Mouse (Mus musculus) adrenal gland, adult 8-10 months (tissue): ENCODE measurements around the gene Chst1. TPM values are rescaled to one million over a fixed set of nuclear protein-coding genes. Genes with fewer than 3 reads are reported as not detected.
A peak's percentile ranks its signal among the peaks of the same experiment; 100 is the strongest.

ENCODE experiments used
- DNase-seq: peaks from one replicate; pipeline ENCODE4 v3.0.0; 2022
- total RNA-seq, 4 experiments: library from RNA; stranded (reverse); gene quantifications; 2 replicates each; pipeline ENCODE4 v1.2.4; 2022

The Chst1 gene
- total RNA-seq, 4 experiments from 2014 or later: 10.3 to 25.3 (median 16.5) TPM

DNA sequence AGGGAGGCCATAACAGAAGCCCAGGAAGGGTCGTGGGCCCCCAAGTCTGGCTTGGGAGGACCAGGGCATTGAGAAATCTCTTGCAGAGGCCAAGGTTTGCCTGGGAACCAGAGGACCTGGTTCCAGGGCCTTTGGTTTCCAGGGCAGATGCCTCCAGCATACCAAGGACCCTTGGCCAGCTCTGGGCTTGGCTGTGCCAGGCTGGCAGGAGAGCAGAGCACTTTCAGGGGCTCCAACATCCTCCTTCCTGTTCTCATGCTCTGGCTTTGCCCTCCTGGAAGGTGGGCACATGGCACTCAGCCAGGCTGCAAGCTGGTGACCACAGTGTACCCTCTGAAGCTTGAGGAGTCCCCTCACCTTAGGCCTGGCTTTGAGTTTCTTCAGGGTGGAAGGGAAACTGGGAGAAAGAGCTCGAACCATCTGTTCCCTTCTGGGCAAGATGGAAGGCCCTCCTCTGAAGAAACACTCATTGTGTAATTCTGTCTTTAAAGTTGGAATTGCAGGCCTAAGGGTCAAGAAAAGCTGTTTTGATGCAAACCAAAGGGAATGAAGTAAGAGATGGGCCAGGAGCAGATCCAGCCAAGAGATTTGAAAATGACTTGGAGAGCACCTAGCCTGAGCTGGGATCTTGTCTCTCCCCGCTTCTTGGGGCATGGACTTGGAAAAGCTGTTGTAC, 10.3 kb downstream of the Chst1 start:
- no peak for DNase-seq

DNA sequence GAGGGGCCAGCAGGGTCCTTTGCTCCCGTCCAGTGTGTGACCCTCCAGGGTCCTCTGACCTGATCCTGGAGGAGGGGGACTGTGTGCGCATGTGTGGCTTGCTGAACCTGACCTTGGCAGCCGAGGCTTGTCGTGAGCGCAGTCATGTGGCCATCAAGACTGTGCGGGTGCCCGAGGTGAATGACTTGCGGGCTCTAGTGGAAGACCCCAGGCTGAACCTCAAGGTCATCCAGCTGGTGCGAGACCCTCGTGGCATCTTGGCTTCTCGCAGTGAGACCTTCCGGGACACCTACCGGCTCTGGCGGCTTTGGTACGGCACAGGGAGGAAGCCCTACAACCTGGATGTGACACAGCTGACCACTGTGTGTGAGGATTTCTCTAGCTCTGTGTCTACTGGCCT, 14.1 kb downstream of the Chst1 start:
- no peak for DNase-seq

DNA sequence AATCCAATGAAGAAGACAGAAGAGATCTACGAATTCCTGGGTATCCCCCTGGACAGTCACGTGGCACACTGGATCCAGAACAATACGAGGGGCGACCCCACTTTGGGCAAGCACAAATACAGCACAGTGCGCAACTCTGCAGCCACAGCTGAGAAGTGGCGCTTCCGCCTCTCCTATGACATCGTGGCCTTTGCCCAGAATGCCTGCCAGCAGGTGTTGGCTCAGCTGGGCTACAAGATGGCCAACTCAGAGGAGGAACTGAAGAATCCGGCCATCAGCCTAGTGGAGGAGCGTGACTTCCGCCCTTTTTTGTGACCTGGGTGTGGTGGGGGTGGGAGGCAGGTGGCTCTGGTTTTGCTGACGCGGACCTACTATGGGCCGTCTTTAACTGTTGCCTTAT, 14.6 kb downstream of the Chst1 start:
- no peak for DNase-seq

DNA sequence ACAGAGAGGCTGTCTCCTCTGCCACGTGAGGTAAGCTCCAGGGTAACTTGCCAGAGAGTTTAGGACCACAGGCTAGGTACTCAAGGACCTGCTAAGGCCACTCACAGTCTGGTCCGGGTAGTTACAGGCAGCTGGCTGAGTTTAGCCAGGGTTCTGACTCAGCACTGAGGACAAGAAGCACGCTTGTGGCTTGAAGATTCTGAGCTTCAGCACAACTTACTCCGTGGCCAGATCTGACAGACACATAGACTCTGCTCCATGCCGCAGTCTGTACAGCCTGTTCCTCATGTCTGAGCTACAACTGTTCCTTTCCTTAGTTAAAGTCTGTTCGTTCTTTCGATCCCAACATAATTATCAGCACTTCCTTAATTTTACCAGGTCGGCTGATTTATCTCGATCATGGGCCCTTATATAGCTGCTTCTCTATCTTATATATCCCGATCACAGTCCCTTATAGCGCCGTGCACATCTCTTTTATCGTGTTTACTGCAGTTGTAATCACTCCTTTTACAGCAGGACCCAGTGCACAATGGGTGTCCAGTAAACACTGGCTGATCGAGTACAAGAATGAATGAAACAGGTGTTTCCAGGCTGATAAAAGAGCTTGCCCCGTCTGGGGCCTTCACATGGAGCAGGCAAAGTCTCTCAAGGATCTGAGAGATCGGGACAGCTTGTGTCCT, 17.7 kb downstream of the Chst1 start:
- DNase-seq: no peak

- no peak for DNase-seq
These were observed 18.5 kb downstream of the Chst1 start for GRCm38 (mm10) chr2:92618016-92618415.

GRCm38 (mm10) chr2:92627633-92628032, 28.1 kb downstream of the Chst1 start:
- DNase-seq: no peak

DNA sequence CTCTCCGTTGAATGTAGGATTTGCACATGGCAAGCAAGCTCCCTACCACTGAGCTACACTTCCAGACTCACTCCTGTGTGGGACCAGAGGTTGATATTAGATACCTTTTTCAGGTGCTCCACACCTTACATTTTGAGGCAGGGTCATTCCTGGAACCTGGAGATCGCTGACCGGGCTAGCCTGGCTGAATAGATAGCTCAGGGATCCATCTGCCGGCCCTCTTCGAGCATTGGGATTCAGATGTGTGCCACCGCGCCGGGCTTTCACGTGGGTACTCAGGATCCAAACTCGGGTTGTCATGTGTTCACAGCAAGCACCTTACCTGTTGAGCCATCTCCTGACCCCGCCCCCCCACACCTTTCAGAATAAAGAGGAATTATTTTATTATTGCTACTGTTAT, 31.3 kb downstream of the Chst1 start:
- no peak for DNase-seq

GRCm38 (mm10) chr2:92632027-92632426, 32.5 kb downstream of the Chst1 start:
- DNase-seq: no peak

DNA sequence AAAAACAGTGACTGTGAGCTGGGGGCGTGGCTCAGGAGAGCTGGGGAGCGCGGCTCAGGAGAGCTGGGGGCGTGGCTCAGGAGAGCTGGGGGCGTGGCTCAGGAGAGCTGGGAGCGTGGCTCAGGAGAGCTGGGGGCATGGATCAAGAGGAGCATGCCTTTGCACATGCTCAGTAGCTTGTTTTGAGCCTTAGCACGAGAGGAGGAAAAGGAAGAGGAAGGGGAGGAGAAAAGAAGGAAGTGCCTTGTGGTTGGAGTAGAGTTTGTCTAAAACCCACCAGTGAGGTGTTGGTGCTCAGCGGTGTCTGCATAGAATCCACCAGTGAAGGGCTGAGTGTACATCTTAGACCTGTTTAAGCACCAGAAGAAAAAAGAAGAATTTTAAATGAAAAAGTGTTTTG, 41.0 kb downstream of the Chst1 start:
- no peak for DNase-seq

DNA sequence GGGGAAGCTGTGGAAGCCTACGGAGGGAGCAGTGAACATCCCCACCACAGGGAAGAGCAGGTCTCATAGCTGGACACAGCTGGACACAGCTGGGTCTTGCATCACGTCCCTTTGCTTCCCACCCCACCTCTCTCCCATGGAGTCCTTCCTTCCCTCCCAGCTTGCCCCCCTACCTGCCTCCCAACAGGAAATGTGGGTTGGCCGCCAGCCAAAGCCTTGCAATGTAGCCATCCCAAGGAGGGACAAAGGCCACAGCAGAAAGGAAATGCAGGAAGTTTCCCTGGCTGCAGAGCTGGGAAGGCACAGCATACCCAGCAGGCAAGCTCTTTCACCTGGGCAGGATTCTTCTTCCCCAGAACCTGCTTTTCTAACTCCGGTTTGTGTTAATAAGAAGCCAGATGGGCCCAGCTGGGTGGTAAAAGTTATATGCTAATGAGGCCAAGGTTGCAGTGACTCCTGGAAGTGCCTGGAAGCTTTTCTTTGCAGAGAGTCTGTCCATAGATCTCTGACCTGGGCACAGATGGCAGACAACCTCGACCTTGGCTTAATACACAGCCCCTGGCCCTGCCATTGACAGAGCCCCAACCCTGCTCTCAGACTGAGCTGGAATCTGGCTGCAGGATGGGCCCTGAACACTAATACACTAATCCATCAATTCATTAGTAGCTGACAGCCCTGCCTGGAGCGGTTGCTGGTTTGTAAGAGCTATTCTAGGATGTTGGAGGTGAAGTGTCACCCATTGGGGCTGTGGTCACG, 46.0 kb downstream of the Chst1 start:
- DNase-seq: no peak

GRCm38 (mm10) chr2:92649154-92649801, 49.8 kb downstream of the Chst1 start:
- no peak for DNase-seq

DNA sequence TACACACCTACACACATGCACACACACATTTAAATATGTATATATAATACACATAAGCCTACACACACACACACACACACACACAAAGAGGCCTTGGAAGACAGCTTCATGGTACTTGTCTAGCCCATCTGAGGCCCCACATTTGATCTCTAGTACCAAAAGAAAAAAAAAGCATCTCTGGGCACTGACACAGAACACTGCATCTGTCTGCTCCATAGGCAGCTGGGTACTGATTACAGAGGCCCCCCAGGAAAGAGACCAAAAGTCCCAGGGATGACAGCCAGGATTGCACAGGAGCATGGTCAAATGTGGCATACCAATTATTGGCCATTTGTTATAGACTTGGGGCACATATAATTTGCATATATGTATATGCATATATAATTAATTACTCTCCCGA, 50.9 kb downstream of the Chst1 start:
- DNase-seq: no peak

GRCm38 (mm10) chr2:92651294-92651816, 51.8 kb downstream of the Chst1 start:
- DNase-seq: no peak

DNA sequence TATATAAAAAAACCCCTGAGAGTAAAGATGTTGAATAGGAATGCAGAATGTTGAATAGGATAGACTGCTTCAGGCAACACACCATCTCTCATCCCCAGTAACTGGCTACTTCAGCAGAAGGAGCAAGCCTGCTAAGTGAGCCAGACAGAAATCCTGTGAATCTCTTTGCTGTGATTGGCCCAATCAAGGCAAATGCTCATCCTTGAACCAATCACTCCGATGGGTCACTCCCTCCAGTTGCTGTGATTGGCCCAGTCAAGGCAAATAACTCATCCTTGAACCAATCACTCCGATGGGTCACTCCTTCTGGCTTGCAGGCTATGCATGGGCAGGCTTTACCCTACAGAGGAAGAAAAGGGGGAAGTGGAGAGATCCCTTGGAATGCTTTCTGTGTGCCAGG, 57.7 kb downstream of the Chst1 start:
- DNase-seq: no peak

GRCm38 (mm10) chr2:92658293-92659150, 59.0 kb downstream of the Chst1 start:
- DNase-seq: no peak

- DNase-seq: peak; percentile 26
These were observed 60.1 kb downstream of the Chst1 start for GRCm38 (mm10) chr2:92659491-92660035.

DNA sequence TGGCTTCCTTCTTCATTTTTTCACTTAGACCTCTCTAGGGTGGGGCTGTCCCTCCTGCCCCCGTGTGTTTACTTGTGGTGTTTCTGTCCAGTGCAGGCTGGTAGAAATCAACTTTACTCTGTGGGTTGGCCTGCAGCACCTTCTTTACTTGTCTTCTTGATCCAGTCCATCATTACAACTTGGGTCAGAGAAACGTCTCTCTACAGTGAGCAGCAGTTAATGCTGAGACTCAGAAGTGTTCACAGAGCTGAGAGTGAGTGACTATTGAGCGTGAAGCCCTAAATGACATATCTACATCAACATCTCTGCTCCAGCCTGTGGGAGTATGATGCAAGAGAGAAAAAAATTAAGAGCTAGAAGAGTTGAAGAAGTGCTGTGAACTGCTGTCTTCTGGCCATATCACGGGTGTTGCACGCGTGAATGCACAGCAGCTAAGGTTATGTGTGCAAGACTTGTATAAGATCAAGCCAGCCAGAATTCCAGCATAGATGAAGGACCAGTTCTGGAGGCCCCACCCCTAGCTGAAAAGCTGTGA, 63.1 kb downstream of the Chst1 start:
- DNase-seq: no peak
